Mouse (Mus musculus) left cerebral cortex, adult 2 months (tissue): ENCODE data around the gene Pfdn6. TPM values are rescaled to one million over a fixed set of nuclear protein-coding genes. Genes with fewer than 3 reads are reported as not detected.
"Not testable (repeated sequence)": the region's sequence is repeated elsewhere in the genome, so short reads cannot be mapped to it uniquely, and the experiment has no call there.

Experiments used
- DNase-seq, 2 experiments: peaks; one replicate each; pipeline ENCODE4 v3.0.0; 2021 to 2022; ENCODE audit warnings: low spot score in 2 of 2, mixed read lengths in 1 of 2; ENCODE audit errors: extremely low spot score in 1 of 2
- H3K27ac ChIP-seq: fragments of 200-600 bp; 2 replicates; pipeline ENCODE4 v1.8.1; 2022
- H3K4me3 ChIP-seq: fragments of 200-600 bp; 2 replicates; pipeline ENCODE4 v1.8.1; 2022
- CTCF ChIP-seq: fragments of 200-600 bp; IDR thresholded peaks from 2 replicates; pipeline ENCODE4 v1.8.1; 2022; ENCODE audit warnings: antibody characterized with exemption, mild to moderate bottlenecking, moderate library complexity
- intact Hi-C: fragments of 180-260 bp; cut with DNase I; formaldehyde crosslinking; loops from one replicate; pipeline ENCODE4 v1.15.1; 2025
- total RNA-seq, 2 experiments: library from RNA; stranded (reverse); gene quantifications; 2 replicates each; pipeline ENCODE4 v1.2.3; 2021

The Pfdn6 gene
- total RNA-seq, 2 experiments from 2014 or later: 93.0 to 97.6 TPM

- intact Hi-C loops: loop anchor here (1.0 kb wide), 1 partner anchor 15 kb away; the partner anchor contains the start of genes Pfdn6 and Wdr46
- peak in 1 of 2 experiments; percentile 33 for DNase-seq
Measured at GRCm38 (mm10) chr17:33954646-33955554, 14.8 kb upstream of the Pfdn6 start.

GRCm38 (mm10) chr17:33953961-33954565 is 13.9 kb upstream of the Pfdn6 start:
- H3K4me3 ChIP-seq: peak overlapping the region; percentile 66
- TF ChIP-seq CTCF: no peak
- DNase-seq: no peak
- intact Hi-C loops: no loop called here
- no peak overlapping the region for H3K27ac ChIP-seq

More at GRCm38 (mm10) chr17:33954646-33955554, 14.8 kb upstream of the Pfdn6 start:
- Histone ChIP-seq H3K4me3 (peak overlapping the region; percentile 66), H3K27ac (peak overlapping the region; percentile 89)
- TF ChIP-seq CTCF: no peak

DNA sequence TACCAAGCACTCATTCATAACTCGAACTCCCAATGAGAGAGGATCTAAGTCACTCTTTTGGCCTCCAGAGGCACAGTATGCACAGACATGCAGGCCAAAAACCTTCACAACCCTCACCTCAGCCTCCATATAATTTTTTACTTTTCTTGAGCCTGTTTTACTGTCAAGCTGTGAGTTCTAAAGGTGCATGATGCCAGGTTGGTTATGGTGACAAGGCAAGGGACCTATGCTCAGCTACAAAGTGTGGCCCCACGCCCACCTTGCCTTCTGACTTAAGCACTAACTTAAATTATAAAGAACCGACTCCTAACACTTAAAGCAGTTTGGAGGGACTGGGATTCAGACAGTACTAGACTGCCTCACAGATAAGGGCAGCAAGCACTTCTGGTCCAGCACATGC is 13.2 kb upstream of the Pfdn6 start:
- Histone ChIP-seq H3K4me3 (no peak overlapping the region), H3K27ac (no peak overlapping the region)
- intact Hi-C loops: no loop called here
- no peak for DNase-seq
- TF ChIP-seq CTCF: no peak

- H3K27ac ChIP-seq: no peak overlapping the region
- H3K4me3 ChIP-seq: no peak overlapping the region
- no peak for TF ChIP-seq CTCF
Measured at GRCm38 (mm10) chr17:33952879-33953278, 12.7 kb upstream of the Pfdn6 start.

GRCm38 (mm10) chr17:33952015-33952414 is 11.9 kb upstream of the Pfdn6 start:
- H3K27ac ChIP-seq, DNase-seq, intact Hi-C loops, H3K4me3 ChIP-seq: not testable (repeated sequence)

More at GRCm38 (mm10) chr17:33952879-33953278, 12.7 kb upstream of the Pfdn6 start:
- intact Hi-C loops: no loop called here
- no peak for DNase-seq

- intact Hi-C loops: loop anchor here (1.0 kb wide), 1 partner anchor 11 kb away; the partner anchor contains the start of genes Pfdn6 and Wdr46
- H3K4me3 ChIP-seq: peak within 1 kb of the TSS; percentile 66
- DNase-seq: peak; percentile 77
- H3K27ac ChIP-seq: peak within 1 kb of the TSS; percentile 93
- no peak for TF ChIP-seq CTCF
Measured at GRCm38 (mm10) chr17:33951021-33951946, 11.1 kb upstream of the Pfdn6 start, which contains the start of gene B3galt4. Gene B3galt4, minus strand, starts transcription at chr17:33951488.

- intact Hi-C loops: no loop called here
- H3K27ac ChIP-seq: peak overlapping the region; percentile 93
- peak overlapping the region; percentile 66 for H3K4me3 ChIP-seq
- no peak for TF ChIP-seq CTCF
- DNase-seq: no peak
Measured at GRCm38 (mm10) chr17:33950131-33950625, 10.0 kb upstream of the Pfdn6 start.

- Histone ChIP-seq H3K4me3 (no peak overlapping the region), H3K27ac (no peak overlapping the region)
- DNase-seq: no peak
- intact Hi-C loops: no loop called here
- no peak for TF ChIP-seq CTCF
Measured at GRCm38 (mm10) chr17:33948905-33949537, 8.9 kb upstream of the Pfdn6 start.

DNA sequence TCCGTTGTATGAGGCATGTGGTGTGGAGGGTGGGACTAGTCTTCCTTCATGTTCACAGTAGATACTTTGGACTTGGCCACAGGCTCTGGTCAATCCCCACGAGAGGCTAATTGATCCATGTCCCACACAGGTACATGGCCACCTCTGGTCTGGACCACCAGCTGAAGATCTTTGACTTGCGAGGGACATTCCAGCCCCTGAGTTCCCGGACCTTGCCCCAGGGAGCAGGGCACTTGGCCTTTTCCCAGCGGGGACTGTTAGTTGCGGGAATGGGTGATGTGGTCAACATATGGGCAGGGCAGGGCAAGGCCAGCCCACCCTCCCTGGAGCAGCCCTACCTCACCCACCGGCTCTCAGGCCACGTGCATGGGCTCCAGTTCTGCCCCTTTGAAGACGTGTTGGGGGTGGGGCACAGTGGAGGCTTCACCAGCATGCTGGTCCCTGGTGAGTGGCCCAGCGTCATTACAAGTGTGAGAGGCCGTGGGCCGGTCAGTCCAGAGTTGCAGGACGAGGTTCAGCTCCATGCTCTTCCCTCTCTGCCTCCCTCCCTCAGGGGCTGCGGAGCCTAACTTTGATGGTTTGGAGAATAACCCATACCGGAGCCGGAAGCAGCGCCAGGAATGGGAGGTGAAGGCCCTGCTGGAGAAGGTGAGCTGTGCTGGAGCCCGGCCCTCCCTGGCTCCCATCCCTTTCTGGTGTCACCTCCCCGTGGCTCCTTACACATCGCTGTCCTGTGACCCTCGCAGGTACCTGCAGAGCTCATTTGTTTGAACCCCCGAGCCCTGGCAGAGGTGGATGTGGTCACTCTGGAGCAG is 8.2 kb upstream of the Pfdn6 start:
- H3K27ac ChIP-seq: no peak overlapping the region; the same call in 1 of the 2 replicates
- no peak for DNase-seq
- no peak for TF ChIP-seq CTCF
- no peak overlapping the region for H3K4me3 ChIP-seq
- intact Hi-C loops: no loop called here
